Mouse (Mus musculus) retina, adult 2 months (tissue): ENCODE data around the gene Ubqln1.

ENCODE experiments used
- DNase-seq: peaks from one replicate; pipeline ENCODE4 v3.0.0-alpha.2; 2012; ENCODE audit warnings: low read depth, low spot score

The Ubqln1 gene

DNA sequence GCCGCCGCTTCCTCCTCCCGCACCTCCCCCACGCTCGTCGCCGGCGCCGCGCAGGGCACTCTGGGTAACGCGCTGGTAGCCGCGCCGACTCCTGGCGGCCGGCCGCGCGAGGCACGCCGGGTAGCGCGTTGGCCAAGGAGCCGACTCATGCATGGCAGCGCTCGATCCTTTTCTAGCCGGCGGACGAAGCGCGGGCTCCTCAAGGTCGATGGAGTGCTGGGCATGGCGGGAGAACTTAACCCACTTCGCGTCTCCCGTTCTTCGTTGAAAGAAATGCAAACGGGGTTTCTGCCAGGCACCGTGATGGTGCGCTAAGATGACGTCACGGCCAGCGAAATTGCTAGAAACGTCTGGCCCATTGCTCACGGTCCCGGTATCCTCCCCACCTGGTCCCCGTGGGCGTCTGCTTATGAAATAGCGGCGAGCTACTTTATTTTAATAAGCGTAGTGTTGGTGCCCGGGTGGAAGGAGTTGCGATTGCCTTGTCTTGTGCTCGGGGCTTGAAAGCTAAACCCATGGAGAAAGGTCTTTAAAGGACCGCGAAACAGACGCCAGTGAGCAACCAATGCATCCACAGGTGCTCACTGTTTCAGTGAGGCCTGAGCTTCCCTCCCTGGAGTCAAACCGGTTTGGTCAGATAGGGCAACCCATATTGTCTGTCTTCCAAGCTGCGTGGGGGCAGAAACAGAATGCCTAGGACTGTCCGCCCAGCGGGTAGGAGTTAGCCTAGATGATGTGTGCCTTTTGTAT is at the start of gene Ubqln1:
TSS of gene Ubqln1 (minus strand) at position 62 of the 750 bp plus-strand sequence.
- DNase-seq = peak; percentile 77

DNA sequence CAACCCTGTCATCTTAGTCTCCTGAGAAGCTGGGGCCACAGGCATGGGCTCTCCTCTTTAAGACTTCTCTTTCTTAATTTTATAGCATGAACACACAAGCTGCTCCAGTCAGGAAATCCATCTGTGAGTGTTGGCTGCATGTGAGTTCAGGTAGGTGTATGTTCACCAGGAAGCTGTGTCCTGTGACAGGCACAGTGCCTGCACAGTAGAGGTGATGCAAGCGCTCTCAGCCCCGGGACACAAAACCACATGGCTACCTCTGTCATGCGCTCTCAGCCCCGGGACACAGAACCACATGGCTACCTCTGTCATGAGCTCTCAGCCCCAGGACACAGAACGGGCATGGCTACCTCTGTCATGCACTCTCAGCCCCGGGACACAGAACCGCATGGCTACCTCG is 48.1 kb upstream of the Ubqln1 start:
- DNase-seq = no peak

DNA sequence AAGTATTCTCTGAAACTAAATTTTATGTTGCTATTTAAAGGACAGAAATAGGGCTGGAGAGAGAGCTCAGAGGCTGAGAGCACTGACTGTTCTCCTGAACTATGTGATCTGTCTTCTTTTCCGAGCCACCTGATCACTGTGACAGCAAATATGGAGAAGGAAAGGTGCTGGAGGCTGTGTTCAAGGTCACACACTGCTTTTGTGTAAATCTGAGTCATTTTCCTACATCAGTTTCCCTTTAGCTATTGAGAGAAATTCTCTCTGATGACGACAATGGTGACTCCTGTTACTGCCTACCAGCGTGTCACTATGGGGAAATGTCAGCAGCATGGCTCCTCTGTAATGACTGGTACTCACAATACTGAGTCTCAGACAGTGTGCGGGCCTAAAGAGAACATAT is 46.2 kb upstream of the Ubqln1 start:
- no peak for DNase-seq

DNA sequence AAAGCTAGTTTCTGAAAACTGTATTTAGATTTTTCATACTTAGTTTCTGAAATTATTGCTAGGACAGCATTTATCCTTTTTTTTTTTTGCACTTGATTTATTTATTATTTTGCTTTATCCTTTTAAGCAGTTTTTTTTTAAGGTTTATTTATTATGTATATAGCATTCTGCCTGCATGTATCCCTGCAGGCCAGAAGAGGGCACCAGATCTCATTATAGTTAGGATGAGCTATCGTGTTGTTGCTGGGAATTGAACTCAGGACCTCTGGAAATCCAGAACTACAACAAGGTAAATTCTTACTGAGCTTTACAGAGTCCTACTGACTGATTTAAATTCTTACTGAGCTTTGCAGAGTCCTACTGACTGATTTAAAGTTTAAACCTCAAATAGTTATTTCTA is 37.8 kb upstream of the Ubqln1 start:
- no peak for DNase-seq

DNA sequence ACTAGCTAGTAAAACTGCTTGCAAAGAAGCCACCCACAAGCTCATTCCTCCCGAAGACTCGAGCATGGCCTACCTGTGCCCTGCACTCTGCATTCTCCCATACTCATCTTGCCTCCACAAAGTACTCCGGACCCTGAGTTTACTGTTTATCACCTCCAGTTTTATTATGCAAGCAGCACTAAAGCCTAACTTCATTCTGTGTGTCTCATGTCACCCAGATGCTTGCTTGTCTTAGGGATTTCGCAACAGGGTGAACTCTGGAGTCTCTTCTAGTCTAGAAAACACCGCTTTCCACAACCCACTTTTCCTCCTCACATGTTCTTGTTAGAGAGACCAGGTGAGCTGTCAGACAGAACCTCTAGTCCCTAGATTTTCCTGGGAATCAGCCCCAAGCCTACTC is 33.5 kb upstream of the Ubqln1 start:
- DNase-seq = no peak

DNA sequence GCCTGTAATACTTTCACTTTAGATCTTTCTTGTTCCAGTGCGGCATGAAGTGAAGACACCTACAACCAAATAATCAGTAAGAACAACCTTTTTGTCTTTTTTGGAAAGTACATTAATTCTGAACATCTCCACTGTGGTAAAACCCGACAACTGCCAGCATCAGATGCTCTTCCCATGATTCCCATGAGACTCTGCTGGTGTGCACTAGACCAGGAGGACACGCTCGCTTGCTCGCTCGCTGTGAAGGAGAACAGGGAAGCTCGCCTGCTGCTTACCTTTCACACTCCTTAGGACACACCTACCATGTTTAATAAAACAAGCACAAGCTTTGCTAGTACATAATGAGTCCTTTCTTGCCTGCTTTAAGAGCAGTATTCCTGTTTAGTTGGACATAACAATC is 21.1 kb upstream of the Ubqln1 start:
- no peak for DNase-seq

DNA sequence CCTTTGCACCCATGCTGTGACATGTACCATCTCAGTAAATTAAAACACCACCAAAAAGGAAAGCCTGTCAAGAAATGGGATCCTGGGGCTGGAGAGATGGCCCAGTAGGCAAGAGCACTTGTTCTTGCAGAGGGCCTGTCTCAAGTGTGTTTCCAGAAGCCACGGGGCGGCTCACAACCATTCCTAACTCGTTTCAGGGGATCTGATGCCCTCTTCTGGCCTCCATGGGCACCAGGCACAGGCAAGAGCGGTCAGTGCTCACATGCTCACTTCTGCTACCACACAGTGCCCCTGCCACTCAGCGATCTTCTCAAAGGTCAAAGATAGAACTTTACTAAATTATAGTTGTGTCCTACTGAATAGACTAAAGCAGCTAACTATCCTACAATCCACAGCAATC is 17.2 kb upstream of the Ubqln1 start:
- no peak for DNase-seq

DNA sequence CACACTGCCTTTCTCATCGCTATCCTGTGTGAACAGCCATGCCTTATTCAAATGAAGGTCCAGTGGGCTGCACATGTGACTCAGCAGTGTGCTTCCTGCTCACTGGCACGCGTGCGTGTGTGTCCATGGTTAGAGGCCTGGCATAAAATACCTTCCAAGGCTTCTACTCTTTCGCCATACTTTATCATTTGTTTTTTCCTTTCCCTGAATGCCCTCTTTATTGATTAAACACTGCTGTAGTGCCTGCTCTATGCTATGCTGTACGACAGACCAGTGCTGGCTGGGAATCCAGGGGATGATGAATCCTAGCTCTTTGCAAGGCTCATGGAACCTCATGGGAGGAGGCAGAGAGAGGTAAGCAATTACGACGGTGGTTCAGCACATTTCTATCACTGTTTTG is 16.6 kb upstream of the Ubqln1 start:
- DNase-seq = no peak

DNA sequence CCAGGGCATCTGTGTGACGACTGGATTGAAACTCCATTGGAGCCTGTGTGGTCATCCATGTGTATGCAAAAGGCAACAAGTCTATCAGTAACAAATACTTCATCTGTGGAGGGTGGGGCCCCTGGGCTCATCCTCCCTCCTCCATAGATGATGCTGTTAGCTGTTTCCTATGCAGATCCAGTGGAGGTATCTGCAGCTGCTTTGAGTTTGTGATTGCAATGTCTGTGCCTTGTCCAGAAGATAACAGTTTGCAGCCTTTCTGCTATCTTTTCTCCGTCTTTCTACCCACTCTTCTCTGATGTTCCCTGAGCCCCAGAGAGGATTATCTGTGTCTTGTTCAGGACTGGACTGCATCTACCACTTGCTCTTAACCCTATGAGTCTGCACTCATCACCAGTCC is 13.2 kb upstream of the Ubqln1 start:
- DNase-seq = no peak

DNA sequence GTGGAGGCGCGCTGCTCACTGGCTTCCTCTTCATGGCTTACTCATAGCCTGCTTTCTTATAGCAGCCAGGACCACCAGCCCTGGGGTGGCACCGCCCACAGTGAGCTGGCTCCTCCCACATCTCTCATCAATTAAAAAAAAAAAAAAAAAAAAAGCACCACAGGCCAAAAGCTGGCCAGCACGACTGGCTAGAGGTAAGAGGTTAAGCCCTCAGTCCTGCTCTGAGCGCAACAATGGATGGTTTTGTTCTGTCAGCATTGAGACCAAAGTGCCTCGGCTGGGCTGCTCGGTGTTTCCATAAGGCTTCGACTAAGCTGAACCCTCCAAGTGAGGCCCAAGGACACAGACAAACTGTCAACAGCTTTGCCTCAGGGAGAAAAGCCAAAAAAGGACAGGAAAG is 10.2 kb upstream of the Ubqln1 start:
- no peak for DNase-seq

DNA sequence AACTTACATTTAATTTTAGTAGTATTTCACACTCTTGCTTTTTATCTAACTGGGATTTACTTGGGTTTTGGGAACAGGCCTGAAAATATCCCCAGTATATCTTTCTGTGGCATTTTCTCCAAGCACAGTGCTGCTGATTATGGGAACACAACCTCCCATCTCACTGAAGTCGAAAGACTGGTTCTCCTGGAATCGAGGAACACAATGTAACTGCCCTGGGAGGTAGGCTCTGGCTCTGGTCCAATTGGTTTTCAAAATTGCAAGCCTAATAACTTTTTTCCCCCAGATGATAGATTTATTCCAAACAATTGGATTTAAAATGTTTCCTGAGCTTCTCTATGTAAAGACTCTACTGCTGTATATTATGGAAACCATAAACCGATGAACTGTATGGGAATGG is 4.8 kb upstream of the Ubqln1 start:
- no peak for DNase-seq

DNA sequence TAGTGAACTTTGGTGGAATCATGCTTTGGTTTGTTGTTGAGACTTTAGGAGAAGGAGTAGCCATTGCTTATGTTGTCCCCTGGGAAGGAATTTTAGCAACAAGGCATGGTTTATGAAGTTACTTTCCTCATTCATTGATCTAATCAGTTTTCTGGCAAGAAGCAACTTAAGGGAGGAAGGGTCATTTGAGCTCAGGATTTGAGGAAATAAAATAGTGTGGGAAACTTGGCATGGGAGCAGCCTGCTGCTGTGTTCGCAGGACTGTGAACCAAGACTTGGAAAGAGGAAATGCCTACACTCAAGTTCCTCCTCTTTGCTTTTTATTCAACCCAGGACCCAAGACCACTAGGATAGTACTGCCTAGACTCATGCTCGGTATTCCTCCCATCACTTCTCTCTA is 2.1 kb upstream of the Ubqln1 start:
- no peak for DNase-seq

DNA sequence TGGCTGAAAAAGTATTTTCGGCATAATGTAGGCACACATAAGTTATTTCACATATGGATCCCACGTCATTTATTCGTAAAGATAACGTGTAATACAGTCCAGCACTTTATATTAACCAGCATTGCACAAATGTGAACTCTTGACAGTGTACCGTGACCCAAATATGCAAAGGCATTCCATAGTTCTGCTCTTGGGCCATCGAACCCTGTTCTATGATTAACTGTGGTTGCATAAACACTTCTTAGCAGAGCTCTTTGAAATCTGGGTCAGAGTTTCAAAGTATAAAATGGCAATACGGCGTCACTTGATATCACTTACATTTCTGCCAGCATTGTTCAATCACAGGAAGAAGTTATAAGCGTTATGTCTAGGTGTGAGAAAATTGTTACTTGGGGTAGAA is 942 bp upstream of the Ubqln1 start:
- no peak for DNase-seq

DNA sequence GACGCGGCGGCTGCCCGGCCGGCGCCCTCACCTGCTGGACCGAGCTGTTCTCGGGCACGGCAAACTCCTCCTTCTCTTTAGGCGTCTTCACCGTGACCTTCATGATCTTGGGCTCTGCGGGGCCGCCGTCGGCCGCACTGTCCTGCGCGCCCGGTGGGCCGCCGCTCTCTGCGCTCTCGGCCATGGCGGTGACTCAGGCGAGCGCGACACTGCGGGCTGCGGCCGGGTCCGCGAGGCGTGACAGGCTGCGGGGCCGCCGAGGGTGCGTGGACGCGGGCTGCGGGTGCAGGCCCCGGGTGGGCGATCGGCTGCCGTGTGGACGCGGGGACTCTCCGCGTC is 231 bp downstream of the Ubqln1 start:
- DNase-seq = no peak

DNA sequence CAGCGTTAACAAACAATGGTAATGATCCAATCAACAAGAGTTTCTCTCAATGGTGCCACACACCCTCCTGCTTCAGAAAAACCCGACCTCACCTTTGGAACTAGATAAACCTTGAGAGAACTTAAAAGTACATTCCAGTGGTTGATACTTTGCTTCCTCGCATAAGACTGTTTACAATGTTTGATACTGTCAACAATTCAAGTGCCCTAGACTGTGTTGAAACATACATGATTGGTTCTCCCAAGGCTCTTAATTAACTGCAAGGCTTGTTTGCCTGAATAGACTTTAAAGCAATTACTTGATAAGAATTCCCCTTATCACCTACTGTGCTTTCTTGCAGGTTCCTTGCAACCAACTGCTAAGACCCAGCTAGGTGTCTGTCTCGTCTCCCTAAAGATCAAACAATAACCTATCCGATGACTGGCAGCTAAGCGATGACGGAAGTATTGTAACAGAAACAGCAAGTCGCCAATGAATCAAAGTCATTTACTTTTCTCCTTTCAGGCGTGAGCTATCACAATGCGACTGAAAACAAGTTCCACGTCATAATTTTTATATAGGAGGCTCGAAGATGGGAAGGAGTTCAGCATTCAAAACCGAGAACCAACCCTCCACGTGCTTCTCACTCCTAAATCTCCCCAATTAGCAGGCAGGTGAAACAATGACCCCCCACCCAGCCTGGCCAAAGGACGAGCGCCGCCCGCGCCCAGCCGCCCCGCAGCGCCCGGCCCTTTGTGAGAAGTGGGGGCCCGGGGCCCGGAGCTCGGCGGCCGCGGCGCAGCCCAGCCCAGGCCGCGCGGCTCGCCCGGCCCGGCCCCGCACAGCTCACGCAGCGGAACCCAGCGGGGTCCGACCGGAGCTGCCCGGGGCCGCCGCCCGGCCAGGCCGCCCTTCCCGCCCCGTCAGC is 854 bp downstream of the Ubqln1 start:
- DNase-seq = no peak

DNA sequence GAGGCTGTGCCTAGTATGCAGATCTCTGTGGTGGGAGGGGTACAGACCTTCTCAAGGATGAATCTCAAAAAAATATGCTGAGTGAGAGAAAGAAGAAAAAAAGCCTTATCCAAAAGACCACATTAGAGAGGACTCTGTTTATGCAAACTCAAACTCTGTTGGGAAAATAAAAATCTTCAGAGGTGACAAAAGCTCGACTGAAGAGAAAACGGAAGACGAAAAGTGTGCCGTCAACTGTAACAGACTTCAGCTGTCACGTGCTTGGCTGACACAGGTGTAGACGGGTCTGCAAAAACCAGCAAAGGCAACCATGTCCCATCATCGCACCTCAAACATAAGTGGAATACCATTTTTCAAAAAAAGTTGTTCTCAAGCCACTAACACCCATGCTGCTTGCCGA is 1.7 kb downstream of the Ubqln1 start:
- no peak for DNase-seq

DNA sequence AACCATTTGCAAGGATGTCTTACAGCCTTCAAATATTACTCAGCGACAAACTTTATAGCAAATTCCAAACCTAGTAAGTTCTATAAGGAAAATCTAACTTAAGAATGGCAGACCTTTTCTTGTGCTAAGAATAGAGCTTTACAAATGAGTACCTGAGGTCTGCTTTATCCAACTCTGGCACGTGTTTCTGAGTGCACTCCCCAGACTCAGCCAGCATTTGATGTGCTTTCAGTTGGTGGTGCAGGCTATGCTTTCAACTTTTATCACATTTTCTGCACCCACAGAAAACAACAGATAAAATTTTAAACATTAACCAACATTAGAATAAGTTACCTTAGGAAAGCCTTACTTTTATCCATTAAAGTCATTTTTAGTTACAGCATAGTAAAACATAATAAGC is 2.9 kb downstream of the Ubqln1 start:
- no peak for DNase-seq

DNA sequence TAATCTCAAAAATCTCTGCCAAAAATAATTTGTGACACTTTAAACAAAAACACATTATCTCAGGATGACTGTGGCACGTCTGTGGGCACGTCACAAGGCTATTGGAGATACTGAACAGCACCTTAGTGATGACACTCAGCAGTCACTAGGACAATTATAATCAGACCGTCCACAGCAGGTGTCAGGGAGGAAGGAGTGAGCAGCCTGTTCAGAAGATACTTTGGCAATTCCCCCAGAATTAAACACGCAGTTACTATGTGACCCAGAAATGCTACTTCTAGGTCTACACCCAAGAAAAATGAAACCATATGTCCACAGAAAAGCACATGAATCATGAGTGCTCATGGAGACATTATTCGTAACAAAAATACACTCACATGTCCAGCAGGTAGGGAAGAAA is 5.0 kb downstream of the Ubqln1 start:
- no peak for DNase-seq

DNA sequence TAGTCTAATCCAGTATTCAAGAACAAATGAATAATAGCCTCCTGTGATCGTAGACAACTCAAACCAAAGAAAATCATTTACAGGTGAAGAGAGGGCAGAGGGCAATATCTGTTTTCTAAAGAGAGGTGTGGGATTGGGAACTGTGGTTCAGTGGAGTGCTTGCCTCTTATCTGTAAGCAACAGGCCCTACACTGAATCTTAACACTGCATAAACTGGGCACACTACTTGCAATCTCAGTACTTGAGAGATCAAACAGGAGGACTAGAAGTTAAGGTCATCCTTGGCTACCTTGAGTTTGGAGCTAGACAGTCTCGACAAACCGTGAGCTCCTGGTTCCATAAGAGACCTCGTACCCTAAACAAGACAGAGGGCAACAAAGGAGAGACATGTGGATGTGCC is 9.4 kb downstream of the Ubqln1 start:
- no peak for DNase-seq

DNA sequence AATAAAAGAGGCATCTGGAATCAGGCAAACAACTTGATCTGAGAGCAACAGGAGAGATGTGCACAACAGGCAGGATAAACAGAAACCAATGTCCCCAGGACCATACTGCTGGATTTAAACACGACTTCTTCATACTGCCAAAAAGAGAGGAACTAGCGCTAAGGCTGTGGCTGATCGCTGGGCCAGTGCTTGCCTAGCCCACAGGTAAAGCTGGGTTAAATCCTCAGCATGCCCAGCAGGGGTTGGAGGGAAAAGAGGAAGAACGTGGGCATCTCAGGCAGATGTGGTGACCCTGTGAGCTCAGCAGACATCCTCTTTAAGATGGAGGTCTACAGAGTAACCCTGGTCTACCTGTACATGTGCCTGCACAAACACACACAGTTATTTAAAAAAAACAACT is 10.5 kb downstream of the Ubqln1 start:
- no peak for DNase-seq

DNA sequence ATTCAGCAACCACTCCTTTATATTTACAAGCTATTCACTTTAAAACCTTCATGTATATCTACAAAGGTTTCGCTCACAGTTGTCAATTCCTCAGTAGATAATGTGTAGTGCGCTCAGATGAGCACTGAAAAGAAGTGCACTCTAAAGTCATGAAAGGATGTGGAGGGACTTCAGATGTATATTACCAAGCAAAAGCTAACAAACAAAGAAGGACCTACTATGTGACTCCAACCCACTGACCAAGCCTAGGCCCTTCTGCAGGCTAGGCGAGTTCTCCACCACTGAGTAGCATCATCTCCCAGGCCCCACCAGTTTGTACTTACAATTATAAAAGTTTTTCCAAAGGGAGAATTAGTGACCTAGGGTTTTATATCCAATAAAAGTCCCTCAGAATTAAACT is 11.3 kb downstream of the Ubqln1 start:
- DNase-seq = no peak

DNA sequence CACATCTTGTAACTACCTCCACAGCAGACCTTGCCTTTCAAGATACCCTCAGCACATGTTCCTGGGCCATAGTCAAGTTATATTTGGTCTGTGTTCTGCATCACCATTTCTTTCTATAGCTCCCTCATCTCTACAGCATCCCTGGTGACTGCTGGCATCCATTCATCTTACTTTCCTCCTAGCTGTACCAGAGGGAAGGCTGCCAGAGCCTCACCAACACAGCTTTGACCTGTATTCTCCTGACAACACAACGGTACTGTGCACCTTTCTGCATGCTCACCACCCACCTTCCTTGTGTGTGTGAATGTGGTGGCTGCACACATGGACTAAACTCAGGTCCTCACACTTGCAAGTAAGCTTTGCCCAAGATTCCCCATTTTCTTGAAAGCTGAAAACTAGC is 12.6 kb downstream of the Ubqln1 start:
- DNase-seq = no peak

DNA sequence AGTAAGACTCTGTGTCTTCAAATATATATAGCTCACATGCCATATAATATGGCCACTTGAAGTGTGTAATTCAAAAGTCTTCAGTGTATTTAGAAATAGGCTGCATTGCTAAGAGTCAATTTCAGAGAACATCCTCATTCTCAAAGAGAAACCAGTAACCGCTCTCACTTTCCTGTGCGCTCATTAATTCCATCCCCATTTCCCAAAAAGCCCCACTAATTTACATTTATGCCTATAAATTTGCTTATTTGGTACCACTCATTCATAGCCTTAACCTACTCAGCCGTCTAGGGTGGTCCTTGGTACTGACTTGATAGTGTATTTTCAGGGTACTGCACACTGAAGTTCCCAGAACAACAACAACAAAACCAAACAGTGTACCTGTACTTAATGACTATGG is 13.5 kb downstream of the Ubqln1 start:
- DNase-seq = no peak
